Mouse (Mus musculus): Measurements from ENCODE around the gene Plppr3.

DNA sequence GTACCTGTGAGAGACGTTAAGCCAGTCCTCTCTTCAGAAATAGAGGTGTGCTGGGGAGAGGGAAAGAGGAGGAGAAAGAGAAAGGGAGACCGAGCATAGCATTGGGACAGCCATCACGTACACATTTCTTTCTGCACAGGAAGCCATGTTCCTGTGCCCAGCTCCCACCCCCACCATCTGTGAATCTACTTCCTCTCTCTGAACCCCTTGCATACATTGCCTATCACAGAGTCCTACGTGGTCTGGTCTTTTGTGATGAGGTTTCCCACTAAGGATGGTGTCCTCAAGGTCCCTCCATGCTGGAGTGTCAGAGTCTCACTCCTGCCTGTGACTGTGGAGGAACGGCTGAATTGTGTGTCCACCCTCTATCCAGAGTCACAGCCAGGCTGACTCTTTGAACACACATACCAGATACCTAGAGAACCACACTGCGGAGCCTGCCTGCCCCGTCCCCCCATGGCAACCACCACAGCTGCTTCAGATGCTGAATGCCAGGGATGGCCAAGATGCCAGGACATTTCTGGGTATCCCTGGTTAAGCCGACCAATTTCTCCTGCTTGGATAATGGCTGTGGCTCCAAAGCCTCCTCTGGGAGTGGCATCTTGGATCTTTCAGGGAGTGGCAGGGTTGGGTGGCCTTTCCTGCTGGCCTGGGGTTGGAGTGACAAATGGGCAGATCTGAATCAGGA lies 24.3 kb downstream of the Plppr3 start:
- TF ChIP-seq JUND (IDR thresholded peaks at IDR 0.05; ENCODE audit: low read depth, low read length) (no peak), GATA1 (IDR thresholded peaks at IDR 0.05; ENCODE audit: low read depth, low read length) (no peak)

Measured in MEL (cell line).